Mouse (Mus musculus) myocyte (in vitro differentiated cells): ENCODE data around the gene Gm20388.

Source experiments
- CEBPB ChIP-seq: IDR thresholded peaks from 2 replicates; pipeline ENCODE4 v1.6.1; 2011; ENCODE audit warnings: mild to moderate bottlenecking, moderate library complexity; ENCODE audit not compliant: poor library complexity, insufficient read depth, severe bottlenecking
- MAX ChIP-seq: IDR thresholded peaks from one replicate; pipeline ENCODE4 v1.6.1; 2011; ENCODE audit warnings: low read depth, mild to moderate bottlenecking, control low read depth
- MYOD1 ChIP-seq, 3 experiments: IDR thresholded peaks; one replicate each; pipeline ENCODE4 v1.6.1; 2011; ENCODE audit warnings: control low read depth in 2 of 3, low read depth in 2 of 3, mild to moderate bottlenecking in 2 of 3, moderate library complexity in 1 of 3; ENCODE audit not compliant: insufficient read length in 2 of 3, control insufficient read depth in 1 of 3
- MYOG ChIP-seq, 3 experiments: IDR thresholded peaks; one replicate each; pipeline ENCODE4 v1.6.1; 2011; ENCODE audit warnings: control low read depth in 2 of 3, low read depth in 2 of 3, mild to moderate bottlenecking in 2 of 3; ENCODE audit not compliant: insufficient read length in 2 of 3, control insufficient read depth in 1 of 3, insufficient read depth in 1 of 3
- POLR2A ChIP-seq: IDR thresholded peaks from one replicate; pipeline ENCODE4 v1.6.1; 2011; ENCODE audit warnings: low read depth, mild to moderate bottlenecking, control low read depth, moderate library complexity; ENCODE audit not compliant: insufficient read length
- POLR2AphosphoS2 ChIP-seq: IDR thresholded peaks from one replicate; pipeline ENCODE4 v1.6.1; 2011; ENCODE audit warnings: low read depth, control low read depth; ENCODE audit not compliant: insufficient read length
- SRF ChIP-seq: IDR thresholded peaks from one replicate; pipeline ENCODE4 v1.6.1; 2011; ENCODE audit warnings: low read depth; ENCODE audit not compliant: control insufficient read depth, insufficient read length
- TCF12 ChIP-seq: IDR thresholded peaks from one replicate; pipeline ENCODE4 v1.6.1; 2011; ENCODE audit warnings: mild to moderate bottlenecking, control low read depth; ENCODE audit not compliant: poor library complexity, insufficient read depth, severe bottlenecking
- TCF3 ChIP-seq: IDR thresholded peaks from one replicate; pipeline ENCODE4 v1.6.1; 2011; ENCODE audit warnings: low read depth, control low read depth; ENCODE audit not compliant: insufficient read length
- USF1 ChIP-seq: IDR thresholded peaks from one replicate; pipeline ENCODE4 v1.6.1; 2011; ENCODE audit warnings: low read depth, mild to moderate bottlenecking, control low read depth, moderate library complexity

GRCm38 (mm10) chr8:123104046-123104767, 3193.6 kb downstream of the Gm20388 start:
- TF ChIP-seq TCF3 (no peak), POLR2A (no peak), MAX (no peak), TCF12 (no peak), MYOG (IDR thresholded peaks at IDR 0.05; ENCODE audit: control insufficient read depth in 1 of 3, insufficient read depth in 1 of 3, insufficient read length in 2 of 3, low read depth in 2 of 3) (no peak), POLR2AphosphoS2 (peak; percentile 66), CEBPB (no peak), USF1 (no peak), MYOD1 (IDR thresholded peaks at IDR 0.05; ENCODE audit: control insufficient read depth in 1 of 3, insufficient read length in 2 of 3, low read depth in 2 of 3) (no peak), SRF (no peak)
